Mouse (Mus musculus) forebrain, embryonic 11.5 days (tissue): ENCODE data around the gene Gapvd1. TPM values are rescaled to one million over a fixed set of nuclear protein-coding genes. Genes with fewer than 3 reads are reported as not detected.
"Not testable (repeated sequence)": the region's sequence is repeated elsewhere in the genome, so short reads cannot be mapped to it uniquely, and the experiment has no call there.

Experiments
- ATAC-seq: fragments of 200-750 bp; cut with Nextera tagmentation; replicated peaks from 2 replicates; pipeline ENCODE4 v1.8.0; 2017; ENCODE audit warnings: moderate TSS enrichment; ENCODE audit not compliant: low FRiP score
- DNase-seq: peaks from one replicate; pipeline ENCODE4 v3.0.0-alpha.2; 2017; ENCODE audit warnings: low spot score
- H3K27ac ChIP-seq: fragments of 300-500 bp; sonication (generic); 2 replicates; pipeline ENCODE4 v1.5.1; 2014; ENCODE audit warnings: low read depth, low read length
- H3K27me3 ChIP-seq: fragments of 300-500 bp; sonication (generic); 2 replicates; pipeline ENCODE4 v1.6.1; 2014; ENCODE audit warnings: mild to moderate bottlenecking, low read length, mixed read lengths; ENCODE audit not compliant: control insufficient read depth, insufficient read depth
- H3K36me3 ChIP-seq: fragments of 300-500 bp; sonication (generic); 2 replicates; pipeline ENCODE4 v1.6.1; 2014; ENCODE audit warnings: mild to moderate bottlenecking, low read length, moderate library complexity, mixed read lengths; ENCODE audit not compliant: control insufficient read depth, insufficient read depth
- H3K4me1 ChIP-seq: fragments of 300-500 bp; sonication (generic); replicated peaks from 2 replicates; pipeline ENCODE4 v1.6.1; 2014; ENCODE audit warnings: low read length, mixed read lengths; ENCODE audit not compliant: control insufficient read depth, insufficient read depth
- H3K4me2 ChIP-seq: fragments of 300-500 bp; sonication (generic); 2 replicates; pipeline ENCODE4 v1.6.1; 2014; ENCODE audit warnings: low read depth, mild to moderate bottlenecking, low read length, moderate library complexity, mixed read lengths; ENCODE audit not compliant: severe bottlenecking
- H3K4me3 ChIP-seq: fragments of 300-500 bp; sonication (generic); 2 replicates; pipeline ENCODE4 v1.5.1; 2014; ENCODE audit warnings: low read depth, low read length
- H3K9ac ChIP-seq: fragments of 300-500 bp; sonication (generic); 2 replicates; pipeline ENCODE4 v1.6.1; 2014; ENCODE audit warnings: low read length
- H3K9me3 ChIP-seq: fragments of 300-500 bp; sonication (generic); 2 replicates; pipeline ENCODE4 v1.6.1; 2016; ENCODE audit warnings: low read length, mixed read lengths; ENCODE audit not compliant: control insufficient read depth
- WGBS: fragments of 180-500 bp; shearing (Covaris S2); extraction: QIAGEN DNeasy Blood & Tissue Kit; methylation state at CpG from one replicate; pipeline ENCODE4 v1.1.7; 2014; 5-methylcytosine and 5-hydroxymethylcytosine counted together
- polyA plus RNA-seq: library from polyadenylated mRNA; unstranded; fragments of >200 nt; fragmentation: Nextera tagmentation; extraction: Ambion mirVana; gene quantifications from 2 replicates; pipeline ENCODE4 v1.2.1, GENCODE M21; 2014

Gapvd1 gene
- polyA plus RNA-seq, 1 experiment from 2014 or later, result 106 TPM

- H3K4me3 ChIP-seq, result peak within 1 kb of the TSS; percentile 62
- peak within 1 kb of the TSS; percentile 63 for H3K9ac ChIP-seq
- peaks cover 6% of the 10 kb centered on the region; the same call in 1 of the 2 replicates for H3K4me1 ChIP-seq
- peak within 1 kb of the TSS; percentile 73 for H3K4me2 ChIP-seq
- DNase-seq (peak; percentile 86), ATAC-seq (peak; percentile 70)
- H3K27me3 ChIP-seq, result no peaks in the 10 kb centered on the region
- 5% methylated on average over 44 of the region's 44 CpGs for WGBS
- no peaks in the 10 kb centered on the region for H3K9me3 ChIP-seq
- H3K27ac ChIP-seq, result 0 out of 2 replicates have a peak within 1 kb of the TSS, but pooled peaks have one; percentile 4
- no peaks in the 10 kb centered on the region; the same call in 1 of the 2 replicates for H3K36me3 ChIP-seq
These were observed 44.6 kb upstream of the Gapvd1 start, which contains the start of gene Rabepk for GRCm38 (mm10) chr2:34799357-34800256. Gene Rabepk (minus strand): TSS chr2:34799912.

- no peaks in the 10 kb centered on the region for H3K27me3 ChIP-seq
- no peak overlapping the region for H3K4me2 ChIP-seq
- no peaks in the 10 kb centered on the region; the same call in 1 of the 2 replicates for H3K36me3 ChIP-seq
- no peaks in the 10 kb centered on the region; the same call in 1 of the 2 replicates for H3K4me1 ChIP-seq
- no peak for DNase-seq
- 93% methylated on average over 7 of the region's 7 CpGs for WGBS
- H3K9ac ChIP-seq, result no peak overlapping the region
- H3K9me3 ChIP-seq, result no peaks in the 10 kb centered on the region
- no peak overlapping the region for H3K27ac ChIP-seq
- no peak overlapping the region for H3K4me3 ChIP-seq
- ATAC-seq, result no peak
These were observed 40.4 kb upstream of the Gapvd1 start for GRCm38 (mm10) chr2:34795426-34795825.

GRCm38 (mm10) chr2:34794511-34794910 lies 39.5 kb upstream of the Gapvd1 start:
- Histone ChIP-seq H3K9me3 (no peaks in the 10 kb centered on the region), H3K36me3 (no peaks in the 10 kb centered on the region; the same call in 1 of the 2 replicates), H3K4me2 (no peak overlapping the region), H3K27me3 (no peaks in the 10 kb centered on the region), H3K27ac (no peak overlapping the region), H3K4me1 (no peaks in the 10 kb centered on the region), H3K4me3 (no peak overlapping the region), H3K9ac (no peak overlapping the region)
- WGBS, result 93% methylated on average over 2 of the region's 2 CpGs
- DNase-seq (no peak), ATAC-seq (no peak)

- ATAC-seq, H3K4me1 ChIP-seq, H3K4me2 ChIP-seq, H3K36me3 ChIP-seq, H3K9ac ChIP-seq, H3K27me3 ChIP-seq, H3K27ac ChIP-seq, DNase-seq, H3K4me3 ChIP-seq, H3K9me3 ChIP-seq: not testable (repeated sequence)
- WGBS, result 94% methylated on average over 2 of the region's 2 CpGs
These were observed 37.5 kb upstream of the Gapvd1 start for GRCm38 (mm10) chr2:34792543-34792942.

- ATAC-seq (no peak), DNase-seq (no peak)
- Histone ChIP-seq H3K27ac (no peak overlapping the region), H3K4me3 (no peak overlapping the region), H3K27me3 (no peaks in the 10 kb centered on the region), H3K9me3 (no peaks in the 10 kb centered on the region), H3K36me3 (peaks cover 2% of the 10 kb centered on the region; the same call in 1 of the 2 replicates), H3K9ac (no peak overlapping the region), H3K4me1 (no peaks in the 10 kb centered on the region), H3K4me2 (no peak overlapping the region)
- 95% methylated on average over 8 of the region's 8 CpGs for WGBS
These were observed 35.2 kb upstream of the Gapvd1 start for GRCm38 (mm10) chr2:34790282-34790681.

GRCm38 (mm10) chr2:34784085-34784484 lies 29.1 kb upstream of the Gapvd1 start:
- H3K27me3 ChIP-seq, result no peaks in the 10 kb centered on the region
- H3K9ac ChIP-seq, result no peak overlapping the region
- ATAC-seq, result no peak
- no peak overlapping the region for H3K4me3 ChIP-seq
- H3K4me1 ChIP-seq, result no peaks in the 10 kb centered on the region
- WGBS, result 75% methylated on average over 2 of the region's 2 CpGs
- H3K36me3 ChIP-seq, result peaks cover 12% of the 10 kb centered on the region
- peak; percentile 70 for DNase-seq
- no peaks in the 10 kb centered on the region for H3K9me3 ChIP-seq
- no peak overlapping the region for H3K27ac ChIP-seq
- no peak overlapping the region for H3K4me2 ChIP-seq

- Histone ChIP-seq H3K36me3 (peaks cover 12% of the 10 kb centered on the region), H3K4me3 (no peak overlapping the region), H3K27me3 (no peaks in the 10 kb centered on the region), H3K27ac (no peak overlapping the region), H3K4me1 (no peaks in the 10 kb centered on the region), H3K9me3 (no peaks in the 10 kb centered on the region), H3K9ac (no peak overlapping the region), H3K4me2 (no peak overlapping the region)
- WGBS, result 93% methylated on average over 14 of the region's 14 CpGs
- no peak for DNase-seq
- ATAC-seq, result no peak
These were observed 28.3 kb upstream of the Gapvd1 start for GRCm38 (mm10) chr2:34783064-34784020.

- Histone ChIP-seq H3K4me2 (no peak overlapping the region), H3K4me3 (no peak overlapping the region), H3K27ac (no peak overlapping the region), H3K36me3 (peaks cover 30% of the 10 kb centered on the region), H3K9ac (no peak overlapping the region), H3K9me3 (no peaks in the 10 kb centered on the region), H3K4me1 (peaks cover 19% of the 10 kb centered on the region; the same call in 1 of the 2 replicates), H3K27me3 (no peaks in the 10 kb centered on the region)
- no peak for ATAC-seq
- no peak for DNase-seq
- 68% methylated on average over 1 of the region's 1 CpGs for WGBS
These were observed 22.3 kb upstream of the Gapvd1 start for GRCm38 (mm10) chr2:34777237-34777868.
